Mouse (Mus musculus) midbrain, embryonic 14.5 days (tissue): Measurements from ENCODE around the gene Gm1110. TPM values are rescaled to one million over a fixed set of nuclear protein-coding genes. Genes with fewer than 3 reads are reported as not detected.

Source experiments
- polyA plus RNA-seq: library from polyadenylated mRNA; unstranded; fragments of >200 nt; fragmentation: Nextera tagmentation; extraction: Ambion mirVana; gene quantifications from 2 replicates; pipeline ENCODE4 v1.2.1, GENCODE M21; 2014

Gm1110 gene
- polyA plus RNA-seq, 1 experiment from 2014 or later, result not detected

Other genes with a start within 250 kb of the Gm1110 start
- gene B3gat1, start 189.4 kb downstream of the Gm1110 start, polyA plus RNA-seq, result 46.6 and 49.6 TPM in 2 replicates
- gene Glb1l2, start 116.6 kb downstream of the Gm1110 start, polyA plus RNA-seq, result 1.4 and 2.1 TPM in 2 replicates
- not detected in 2 replicates for gene Glb1l3, start 62.2 kb downstream of the Gm1110 start, polyA plus RNA-seq
- gene Acad8, start 76.5 kb upstream of the Gm1110 start, polyA plus RNA-seq, result 27.3 and 28.5 TPM in 2 replicates
- gene Thyn1, start 76.6 kb upstream of the Gm1110 start, polyA plus RNA-seq, result 127 and 131 TPM in 2 replicates
- gene Vps26b, start 107.0 kb upstream of the Gm1110 start, polyA plus RNA-seq, result 85.3 and 102 TPM in 2 replicates
- gene Ncapd3, start 107.1 kb upstream of the Gm1110 start, polyA plus RNA-seq, result 16.7 and 24.6 TPM in 2 replicates
- gene Jam3, start 232.3 kb upstream of the Gm1110 start, polyA plus RNA-seq, result 46.9 and 62.4 TPM in 2 replicates